Mouse (Mus musculus) MEL (cell line): Measurements from ENCODE around the gene Tesk1. TPM values are rescaled to one million over a fixed set of nuclear protein-coding genes. Genes with fewer than 3 reads are reported as not detected.

Experiments used
- DNase-seq: peaks from one replicate; pipeline ENCODE4 v3.0.0; 2011; ENCODE audit warnings: low read depth, low spot score
- H3K27ac ChIP-seq: 2 replicates; pipeline ENCODE4 v1.5.1; 2012; ENCODE audit warnings: low read depth, mild to moderate bottlenecking, control low read depth, low read length, moderate library complexity; ENCODE audit not compliant: control insufficient read depth
- H3K27me3 ChIP-seq, 2 experiments: fragments of 150-350 bp in 1 of 2; sonication (generic) in 1 of 2; 2 replicates each; pipeline ENCODE4 v1.6.1; 2012; ENCODE audit warnings: low read length in 2 of 2, mild to moderate bottlenecking in 2 of 2, improper control_type of control experiment in 1 of 2, moderate library complexity in 1 of 2; ENCODE audit not compliant: insufficient read depth in 2 of 2, control insufficient read depth in 1 of 2
- H3K36me3 ChIP-seq, 2 experiments: 2 replicates each; pipeline ENCODE4 v1.6.1; 2012 to 2014; ENCODE audit warnings: low read length in 2 of 2, improper control_type of control experiment in 1 of 2, inconsistent platforms in 1 of 2, mild to moderate bottlenecking in 1 of 2; ENCODE audit not compliant: insufficient read depth in 2 of 2, control insufficient read depth in 1 of 2
- H3K4me1 ChIP-seq, 2 experiments: fragments of 150-350 bp in 1 of 2; sonication (generic) in 1 of 2; 2 replicates each; pipeline ENCODE4 v1.6.1; 2012; ENCODE audit warnings: low read length in 2 of 2, improper control_type of control experiment in 1 of 2, mild to moderate bottlenecking in 1 of 2; ENCODE audit not compliant: insufficient read depth in 2 of 2, control insufficient read depth in 1 of 2
- H3K4me3 ChIP-seq, 2 experiments: fragments of 150-350 bp in 1 of 2; sonication (generic) in 1 of 2; 2 replicates each; pipeline ENCODE4 v1.5.1; 2012; ENCODE audit warnings: low read depth in 2 of 2, low read length in 2 of 2, mild to moderate bottlenecking in 2 of 2, moderate library complexity in 2 of 2, control low read depth in 1 of 2, improper control_type of control experiment in 1 of 2; ENCODE audit not compliant: control insufficient read depth in 1 of 2, insufficient read depth in 1 of 2
- H3K79me2 ChIP-seq: 2 replicates; pipeline ENCODE4 v1.6.1; 2012; ENCODE audit warnings: mild to moderate bottlenecking, low read length, moderate library complexity; ENCODE audit not compliant: control insufficient read depth, poor library complexity, insufficient read depth
- H3K9ac ChIP-seq: 2 replicates; pipeline ENCODE4 v1.6.1; 2012; ENCODE audit warnings: low read depth, mild to moderate bottlenecking, control low read depth, low read length, moderate library complexity; ENCODE audit not compliant: control insufficient read depth, poor library complexity, severe bottlenecking
- H3K9me3 ChIP-seq: fragments of 150-350 bp; sonication (generic); replicated peaks from 2 replicates; pipeline ENCODE4 v1.6.1; 2012; ENCODE audit warnings: mild to moderate bottlenecking, low read length, improper control_type of control experiment, moderate library complexity; ENCODE audit not compliant: insufficient read depth
- BHLHE40 ChIP-seq: IDR thresholded peaks from 2 replicates; pipeline ENCODE4 v1.6.1; 2012; ENCODE audit warnings: low read depth, mild to moderate bottlenecking, inconsistent platforms, low read length, improper control_type of control experiment, borderline replicate concordance
- CHD1 ChIP-seq: IDR thresholded peaks from 2 replicates; pipeline ENCODE4 v1.6.1; 2012; ENCODE audit warnings: low read depth, mild to moderate bottlenecking, inconsistent platforms, low read length, improper control_type of control experiment
- CHD2 ChIP-seq: IDR thresholded peaks from 2 replicates; pipeline ENCODE4 v1.6.1; 2011; ENCODE audit warnings: low read length, improper control_type of control experiment
- CTCF ChIP-seq, 3 experiments: IDR thresholded peaks in 2 of 3; conservative IDR thresholded peaks in 1 of 3; 2 replicates each; pipeline ENCODE4 v1.5.1; 2011 to 2012; ENCODE audit warnings: low read length in 3 of 3, low read depth in 2 of 3, mild to moderate bottlenecking in 2 of 3, improper control_type of control experiment in 1 of 3, inconsistent platforms in 1 of 3, mixed read lengths in 1 of 3, moderate library complexity in 1 of 3; ENCODE audit not compliant: control insufficient read depth in 1 of 3, insufficient read depth in 1 of 3, poor library complexity in 1 of 3, severe bottlenecking in 1 of 3
- E2F4 ChIP-seq: IDR thresholded peaks from 2 replicates; pipeline ENCODE4 v1.6.1; 2011; ENCODE audit warnings: low read depth, low read length, improper control_type of control experiment, borderline replicate concordance
- EP300 ChIP-seq, 2 experiments: IDR thresholded peaks; 2 replicates each; pipeline ENCODE4 v1.6.1; 2011; ENCODE audit warnings: improper control_type of control experiment in 2 of 2, low read length in 2 of 2, low read depth in 1 of 2, mild to moderate bottlenecking in 1 of 2
- ETS1 ChIP-seq: IDR thresholded peaks from 2 replicates; pipeline ENCODE4 v1.6.1; 2012; ENCODE audit warnings: low read depth, mild to moderate bottlenecking, inconsistent platforms, low read length, improper control_type of control experiment, moderate library complexity
- GABPA ChIP-seq: IDR thresholded peaks from 2 replicates; pipeline ENCODE4 v1.6.1; 2012; ENCODE audit warnings: low read depth, mild to moderate bottlenecking, inconsistent platforms, low read length, improper control_type of control experiment, moderate library complexity
- HCFC1 ChIP-seq: IDR thresholded peaks from 2 replicates; pipeline ENCODE4 v1.6.1; 2012; ENCODE audit warnings: low read depth, mild to moderate bottlenecking, inconsistent platforms, low read length, improper control_type of control experiment, moderate library complexity
- JUND ChIP-seq: IDR thresholded peaks from 2 replicates; pipeline ENCODE4 v1.6.1; 2011; ENCODE audit warnings: low read depth, mild to moderate bottlenecking, improper control_type of control experiment, low read length
- MYB ChIP-seq: IDR thresholded peaks from 2 replicates; pipeline ENCODE4 v1.6.1; 2011; ENCODE audit warnings: mild to moderate bottlenecking, low read depth, low read length, improper control_type of control experiment
- MYC ChIP-seq: IDR thresholded peaks from 2 replicates; pipeline ENCODE4 v1.6.1; 2011; ENCODE audit warnings: low read depth, mild to moderate bottlenecking, low read length, improper control_type of control experiment, moderate library complexity
- NELFE ChIP-seq: IDR thresholded peaks from 2 replicates; pipeline ENCODE4 v1.6.1; 2011; ENCODE audit warnings: low read depth, low read length, improper control_type of control experiment
- POLR2A ChIP-seq, 2 experiments: IDR thresholded peaks; 2 replicates each; pipeline ENCODE4 v1.6.1; 2011 to 2012; ENCODE audit warnings: low read length in 2 of 2, mild to moderate bottlenecking in 2 of 2, control low read depth in 1 of 2, improper control_type of control experiment in 1 of 2, low read depth in 1 of 2, moderate library complexity in 1 of 2; ENCODE audit not compliant: control insufficient read depth in 1 of 2, insufficient read depth in 1 of 2, poor library complexity in 1 of 2
- POLR2AphosphoS2 ChIP-seq: IDR thresholded peaks from 2 replicates; pipeline ENCODE4 v1.6.1; 2011; ENCODE audit warnings: low read length, improper control_type of control experiment
- POLR2AphosphoS5 ChIP-seq: IDR thresholded peaks from 2 replicates; pipeline ENCODE4 v1.6.1; 2012; ENCODE audit warnings: low read depth, borderline replicate concordance, mild to moderate bottlenecking, inconsistent platforms, low read length, moderate library complexity, mixed read lengths
- RCOR1 ChIP-seq: IDR thresholded peaks from 2 replicates; pipeline ENCODE4 v1.6.1; 2012; ENCODE audit warnings: low read depth, mild to moderate bottlenecking, inconsistent platforms, low read length, improper control_type of control experiment
- SIN3A ChIP-seq: IDR thresholded peaks from 2 replicates; pipeline ENCODE4 v1.6.1; 2012; ENCODE audit warnings: low read length, improper control_type of control experiment, inconsistent platforms
- SMC3 ChIP-seq: IDR thresholded peaks from 2 replicates; pipeline ENCODE4 v1.6.1; 2011; ENCODE audit warnings: low read depth, low read length, improper control_type of control experiment
- TBP ChIP-seq: IDR thresholded peaks from 2 replicates; pipeline ENCODE4 v1.8.0; 2011; ENCODE audit warnings: low read depth, low read length, improper control_type of control experiment
- USF1 ChIP-seq: IDR thresholded peaks from 2 replicates; pipeline ENCODE4 v1.6.1; 2014; ENCODE audit warnings: low read depth, mild to moderate bottlenecking, inconsistent platforms, low read length, improper control_type of control experiment, moderate library complexity
- ZC3H11A ChIP-seq: IDR thresholded peaks from 2 replicates; pipeline ENCODE4 v1.6.1; 2012; ENCODE audit warnings: low read depth, mild to moderate bottlenecking, inconsistent platforms, low read length, improper control_type of control experiment
- ZKSCAN1 ChIP-seq: IDR thresholded peaks from 2 replicates; pipeline ENCODE4 v1.6.1; 2012; ENCODE audit warnings: low read depth, mild to moderate bottlenecking, inconsistent platforms, low read length, improper control_type of control experiment, moderate library complexity
- ZNF384 ChIP-seq: IDR thresholded peaks from 2 replicates; pipeline ENCODE4 v1.6.1; 2012; ENCODE audit warnings: low read depth, mild to moderate bottlenecking, inconsistent platforms, low read length, improper control_type of control experiment
- polyA plus RNA-seq, 2 experiments: library from polyadenylated mRNA; stranded (reverse) in 1 of 2; unstranded in 1 of 2; fragments of >175 nt in 1 of 2; fragments of >200 nt in 1 of 2; gene quantifications; 2 replicates each; pipeline versions ENCODE4 v1.2.1 to v1.2.4; 2012; ENCODE audit warnings: low replicate concordance in 2 of 2, low read depth in 1 of 2; ENCODE audit not compliant: insufficient read length in 2 of 2, insufficient read depth in 1 of 2, missing spikeins in 1 of 2
- total RNA-seq: library from RNA; depleted of rRNA; stranded (reverse); fragments of 300-350 nt; gene quantifications from 2 replicates; pipeline ENCODE4 v1.2.3, GENCODE M21; 2012

The Tesk1 gene
- total and polyA plus RNA-seq, 3 experiments: 9.1 to 24.6 TPM; not detected in 1

GRCm38 (mm10) chr4:43427501-43428179 is 14.1 kb upstream of the Tesk1 start:
- no peak overlapping the region for H3K27ac ChIP-seq
- no peaks in the 10 kb centered on the region for H3K79me2 ChIP-seq
- no peaks in the 10 kb centered on the region; a peak in 1 of 4 replicates for H3K36me3 ChIP-seq
- H3K9ac ChIP-seq: no peak overlapping the region
- TF ChIP-seq EP300 (IDR thresholded peaks at IDR 0.05; ENCODE audit: low read depth in 1 of 2, low read length in 2 of 2) (no peak), USF1 (no peak), POLR2AphosphoS2 (no peak), ZC3H11A (no peak), CHD1 (no peak), HCFC1 (no peak), NELFE (no peak), POLR2A (IDR thresholded peaks at IDR 0.05; ENCODE audit: control insufficient read depth in 1 of 2, insufficient read depth in 1 of 2, low read depth in 1 of 2, low read length in 2 of 2, poor library complexity in 1 of 2) (no peak), ETS1 (no peak), MYC (no peak), BHLHE40 (no peak), CHD2 (no peak), TBP (no peak), E2F4 (no peak), SIN3A (no peak), SMC3 (no peak), MYB (no peak), ZKSCAN1 (no peak)
- H3K4me3 ChIP-seq: no peak overlapping the region
- no peaks in the 10 kb centered on the region for H3K9me3 ChIP-seq
- DNase-seq: no peak
- no peaks in the 10 kb centered on the region for H3K4me1 ChIP-seq
- H3K27me3 ChIP-seq: no peaks in the 10 kb centered on the region

GRCm38 (mm10) chr4:43428180-43428861 is 13.4 kb upstream of the Tesk1 start:
- H3K27me3 ChIP-seq: no peaks in the 10 kb centered on the region

More at GRCm38 (mm10) chr4:43428180-43428861, 13.4 kb upstream of the Tesk1 start:
- Histone ChIP-seq H3K9ac (no peak overlapping the region), H3K79me2 (no peaks in the 10 kb centered on the region), H3K27ac (no peak overlapping the region), H3K4me3 (no peak overlapping the region), H3K4me1 (no peaks in the 10 kb centered on the region), H3K9me3 (no peaks in the 10 kb centered on the region), H3K36me3 (no peaks in the 10 kb centered on the region; a peak in 1 of 4 replicates)
- no peak for TF ChIP-seq JUND
- TF ChIP-seq POLR2AphosphoS5: no peak
- no peak for TF ChIP-seq CTCF (IDR thresholded peaks at IDR 0.05 in 2 of 3, conservative IDR thresholded peaks at IDR 0.05 in 1 of 3; ENCODE audit: control insufficient read depth in 1 of 3, insufficient read depth in 1 of 3, low read depth in 2 of 3, low read length in 3 of 3, poor library complexity in 1 of 3, severe bottlenecking in 1 of 3)
- TF ChIP-seq SMC3: no peak
- no peak for TF ChIP-seq GABPA
- TF ChIP-seq HCFC1: no peak
- TF ChIP-seq ZNF384: no peak
- TF ChIP-seq RCOR1: no peak
- TF ChIP-seq TBP: no peak
- TF ChIP-seq POLR2A (IDR thresholded peaks at IDR 0.05; ENCODE audit: control insufficient read depth in 1 of 2, insufficient read depth in 1 of 2, low read depth in 1 of 2, low read length in 2 of 2, poor library complexity in 1 of 2): no peak
- TF ChIP-seq ZC3H11A: no peak
- TF ChIP-seq SIN3A: no peak
- TF ChIP-seq ZKSCAN1: no peak
- DNase-seq: no peak
